Mouse (Mus musculus): ENCODE measurements around the gene Dlgap1.

GRCm38 (mm10) chr17:70734728-70735127 lies 765.9 kb downstream of the Dlgap1 start:
- TF ChIP-seq POLR2A (IDR thresholded peaks at IDR 0.05; ENCODE audit: low read depth, low read length) (no peak), CTCF (IDR thresholded peaks at IDR 0.05; ENCODE audit: borderline replicate concordance, insufficient read depth, low read length) (no peak)

All from embryonic fibroblast, embryonic 13.5 days (primary cell).